Mouse (Mus musculus) adrenal gland, postnatal 0 days (tissue): ENCODE measurements around the gene 4930430A15Rik. TPM values are rescaled to one million over a fixed set of nuclear protein-coding genes. Genes with fewer than 3 reads are reported as not detected.

Source experiments
- polyA plus RNA-seq: library from polyadenylated mRNA; unstranded; fragments of >200 nt; fragmentation: Nextera tagmentation; extraction: Ambion mirVana; gene quantifications from 2 replicates; pipeline ENCODE4 v1.2.1, GENCODE M21; 2015

The 4930430A15Rik gene
- not detected in 2 replicates for polyA plus RNA-seq

GRCm38 (mm10) chr2:111229502-111229901, at the start of gene 4930430A15Rik:
Gene 4930430A15Rik (minus strand): TSS chr2:111229602.

GRCm38 (mm10) chr2:111274006-111274405, 44.6 kb upstream of the 4930430A15Rik start, which contains the start of gene Olfr1277:
Gene Olfr1277 (minus strand): TSS chr2:111274106.

GRCm38 (mm10) chr2:111254216-111254615, 24.8 kb upstream of the 4930430A15Rik start, which contains the start of gene Olfr1276:
Gene Olfr1276 (plus strand): TSS chr2:111254516.

GRCm38 (mm10) chr2:111235186-111235585, 5.8 kb upstream of the 4930430A15Rik start, which contains the start of gene Olfr1275:
Gene Olfr1275 (minus strand): TSS chr2:111235286.

GRCm38 (mm10) chr2:111152836-111153235, 76.6 kb downstream of the 4930430A15Rik start, which contains the start of gene Gm15130:
Gene Gm15130 (minus strand): TSS chr2:111152936.

Other genes with a start within 250 kb of the 4930430A15Rik start
- not detected in 2 replicates for gene Gm13941, start 123.6 kb downstream of the 4930430A15Rik start, polyA plus RNA-seq
- not detected in 2 replicates for gene Gm15130, start 76.7 kb downstream of the 4930430A15Rik start, polyA plus RNA-seq
- gene Olfr1275, start 5.7 kb upstream of the 4930430A15Rik start, polyA plus RNA-seq, result not detected in 2 replicates
- gene Olfr1276, start 24.9 kb upstream of the 4930430A15Rik start, polyA plus RNA-seq, result not detected in 2 replicates
- not detected in 2 replicates for gene Olfr1277, start 44.5 kb upstream of the 4930430A15Rik start, polyA plus RNA-seq
- gene Olfr1278, start 60.5 kb upstream of the 4930430A15Rik start, polyA plus RNA-seq, result not detected in 2 replicates
- not detected in 2 replicates for gene Olfr1279, start 71.0 kb upstream of the 4930430A15Rik start, polyA plus RNA-seq
- not detected in 2 replicates for gene Olfr1280, start 84.4 kb upstream of the 4930430A15Rik start, polyA plus RNA-seq
- gene Olfr1281, start 96.9 kb upstream of the 4930430A15Rik start, polyA plus RNA-seq, result not detected in 2 replicates
- not detected in 2 replicates for gene Olfr1282, start 106.5 kb upstream of the 4930430A15Rik start, polyA plus RNA-seq
- not detected in 2 replicates for gene Olfr1283, start 137.2 kb upstream of the 4930430A15Rik start, polyA plus RNA-seq
- gene Olfr1284, start 145.9 kb upstream of the 4930430A15Rik start, polyA plus RNA-seq, result not detected in 2 replicates
- not detected in 2 replicates for gene Olfr1286, start 193.5 kb upstream of the 4930430A15Rik start, polyA plus RNA-seq
- not detected in 2 replicates for gene Olfr1287, start 219.5 kb upstream of the 4930430A15Rik start, polyA plus RNA-seq
- not detected in 2 replicates for gene Olfr1288, start 244.5 kb upstream of the 4930430A15Rik start, polyA plus RNA-seq